Mouse (Mus musculus): Measurements from ENCODE around the gene Alkbh2. TPM values are rescaled to one million over a fixed set of nuclear protein-coding genes. Genes with fewer than 3 reads are reported as not detected.

Alkbh2 gene
- polyA plus RNA-seq, 1 experiment from 2014 or later = 11.8 TPM

- no peaks in the 10 kb centered on the region for H3K9me3 ChIP-seq
- H3K4me3 ChIP-seq = no peak overlapping the region
- WGBS = 89% methylated on average over 3 of the region's 3 CpGs
- H3K27me3 ChIP-seq = no peaks in the 10 kb centered on the region
- H3K27ac ChIP-seq = no peak overlapping the region
- H3K9ac ChIP-seq = no peak overlapping the region
- ATAC-seq (ENCODE audit: insufficient number of reproducible peaks, insufficient read depth, low FRiP score, low TSS enrichment, low read depth) = no peak
- H3K4me2 ChIP-seq = no peak overlapping the region
- H3K4me1 ChIP-seq = peaks cover 13% of the 10 kb centered on the region
- H3K36me3 ChIP-seq = peaks cover 47% of the 10 kb centered on the region
Measured at GRCm38 (mm10) chr5:114126008-114126407, 2.0 kb downstream of the Alkbh2 start.

DNA sequence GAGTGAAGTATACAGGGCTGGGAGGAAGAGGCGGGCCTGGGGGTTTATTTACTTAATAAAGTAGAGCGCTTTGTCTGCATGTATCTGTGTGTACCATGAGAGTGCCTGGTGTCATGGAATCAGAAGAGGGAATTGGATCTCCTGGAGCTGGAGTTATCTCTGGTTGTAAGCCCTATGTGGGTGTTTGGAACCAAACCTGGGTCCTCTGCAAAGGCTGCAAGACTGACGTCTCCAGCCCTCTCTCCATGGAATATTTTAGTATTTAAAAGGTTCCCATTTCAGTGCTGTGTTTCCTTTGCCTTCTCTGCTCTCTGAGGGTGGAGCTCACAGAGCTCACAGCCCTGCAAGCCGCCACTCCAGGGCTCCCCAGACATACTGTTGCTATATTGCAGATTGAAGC lies 8.2 kb downstream of the Alkbh2 start:
- Histone ChIP-seq H3K4me3 (no peak overlapping the region), H3K36me3 (peaks cover 93% of the 10 kb centered on the region), H3K9ac (no peak overlapping the region), H3K4me2 (no peak overlapping the region), H3K27me3 (no peaks in the 10 kb centered on the region), H3K9me3 (no peaks in the 10 kb centered on the region), H3K4me1 (no peaks in the 10 kb centered on the region), H3K27ac (no peak overlapping the region)
- WGBS = 84% methylated on average over 4 of the region's 4 CpGs
- ATAC-seq (ENCODE audit: insufficient number of reproducible peaks, insufficient read depth, low FRiP score, low TSS enrichment, low read depth) = no peak

DNA sequence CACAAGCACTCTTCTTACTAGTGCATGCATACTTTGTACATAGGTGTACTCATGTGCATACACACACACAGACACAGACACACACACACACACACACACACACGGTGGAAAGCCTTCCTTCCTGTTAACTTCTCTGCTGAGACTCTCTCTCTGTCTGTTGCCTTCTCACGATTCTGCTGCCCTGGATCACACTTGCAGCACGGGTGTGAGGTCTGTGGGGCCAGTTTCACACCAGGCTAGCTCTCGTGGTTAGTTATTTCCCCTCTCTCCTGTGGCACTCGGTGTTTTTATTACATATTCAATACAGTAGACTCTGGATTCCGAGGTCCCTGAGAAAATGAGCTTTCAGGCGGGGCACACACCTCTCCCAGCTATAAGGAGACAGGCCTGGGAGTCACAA lies 11.4 kb downstream of the Alkbh2 start:
- WGBS = 90% methylated on average over 7 of the region's 7 CpGs
- ATAC-seq (ENCODE audit: insufficient number of reproducible peaks, insufficient read depth, low FRiP score, low TSS enrichment, low read depth) = no peak
- H3K9me3 ChIP-seq = no peaks in the 10 kb centered on the region
- H3K9ac ChIP-seq = no peak overlapping the region
- H3K36me3 ChIP-seq = peaks cover 94% of the 10 kb centered on the region
- H3K4me3 ChIP-seq = no peak overlapping the region
- no peaks in the 10 kb centered on the region for H3K27me3 ChIP-seq
- no peak overlapping the region for H3K27ac ChIP-seq
- H3K4me2 ChIP-seq = no peak overlapping the region
- H3K4me1 ChIP-seq = no peaks in the 10 kb centered on the region

- Histone ChIP-seq H3K9ac (no peak overlapping the region), H3K27me3 (no peaks in the 10 kb centered on the region), H3K4me2 (no peak overlapping the region), H3K4me1 (no peaks in the 10 kb centered on the region), H3K36me3 (peaks cover 94% of the 10 kb centered on the region), H3K9me3 (no peaks in the 10 kb centered on the region), H3K4me3 (no peak overlapping the region), H3K27ac (no peak overlapping the region)
- ATAC-seq (ENCODE audit: insufficient number of reproducible peaks, insufficient read depth, low FRiP score, low TSS enrichment, low read depth) = no peak
- 80% methylated on average over 5 of the region's 5 CpGs for WGBS
Measured at GRCm38 (mm10) chr5:114115030-114115429, 13.0 kb downstream of the Alkbh2 start.

GRCm38 (mm10) chr5:114113334-114113733 lies 14.7 kb downstream of the Alkbh2 start:
- H3K4me2 ChIP-seq = no peak overlapping the region
- ATAC-seq (ENCODE audit: insufficient number of reproducible peaks, insufficient read depth, low FRiP score, low TSS enrichment, low read depth) = no peak
- H3K4me3 ChIP-seq = no peak overlapping the region
- H3K27me3 ChIP-seq = no peaks in the 10 kb centered on the region
- no peak overlapping the region for H3K27ac ChIP-seq
- no peaks in the 10 kb centered on the region for H3K4me1 ChIP-seq
- 83% methylated on average over 6 of the region's 6 CpGs for WGBS
- peaks cover 94% of the 10 kb centered on the region for H3K36me3 ChIP-seq
- H3K9ac ChIP-seq = no peak overlapping the region
- no peaks in the 10 kb centered on the region for H3K9me3 ChIP-seq

DNA sequence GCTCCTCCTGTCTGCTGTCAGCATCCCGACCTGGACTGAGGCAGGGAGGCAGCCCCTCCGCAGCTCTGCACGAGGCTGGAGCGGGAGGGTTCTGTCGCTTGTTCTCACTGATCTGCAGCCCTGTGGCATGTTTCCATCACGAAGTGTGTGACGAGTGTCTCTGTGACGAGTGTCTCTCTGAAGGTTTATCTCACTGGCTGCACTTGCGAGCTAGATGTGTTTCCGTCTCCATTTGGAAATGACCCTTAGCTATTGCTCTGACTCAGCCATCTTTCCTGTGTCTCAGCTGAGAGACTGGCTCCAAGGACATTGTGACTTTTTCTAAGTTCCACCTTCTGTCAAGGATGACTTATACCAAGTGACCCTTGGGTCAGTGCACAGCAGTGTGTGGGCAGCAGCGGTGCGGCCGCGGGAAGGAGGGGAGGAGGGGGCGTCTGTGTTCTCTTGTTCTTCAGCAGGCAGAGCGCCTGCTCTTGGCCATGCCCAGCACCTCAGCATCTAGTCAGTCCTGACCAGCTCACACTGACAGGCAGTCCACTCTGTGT lies 21.6 kb downstream of the Alkbh2 start:
- ATAC-seq (ENCODE audit: insufficient number of reproducible peaks, insufficient read depth, low FRiP score, low TSS enrichment, low read depth) = no peak
- Histone ChIP-seq H3K9me3 (no peaks in the 10 kb centered on the region), H3K27ac (no peak overlapping the region), H3K4me2 (no peak overlapping the region), H3K27me3 (no peaks in the 10 kb centered on the region), H3K4me1 (peaks cover 2% of the 10 kb centered on the region), H3K36me3 (peaks cover 90% of the 10 kb centered on the region), H3K9ac (no peak overlapping the region), H3K4me3 (no peak overlapping the region)
- WGBS = 93% methylated on average over 13 of the region's 16 CpGs

- H3K9me3 ChIP-seq = no peaks in the 10 kb centered on the region
- H3K9ac ChIP-seq = no peak overlapping the region
- no peak overlapping the region for H3K27ac ChIP-seq
- 76% methylated on average over 1 of the region's 1 CpGs for WGBS
- no peak overlapping the region for H3K4me3 ChIP-seq
- H3K27me3 ChIP-seq = no peaks in the 10 kb centered on the region
- no peak overlapping the region for H3K4me2 ChIP-seq
- H3K4me1 ChIP-seq = peaks cover 13% of the 10 kb centered on the region
- peaks cover 54% of the 10 kb centered on the region for H3K36me3 ChIP-seq
- ATAC-seq (ENCODE audit: insufficient number of reproducible peaks, insufficient read depth, low FRiP score, low TSS enrichment, low read depth) = no peak
Measured at GRCm38 (mm10) chr5:114102807-114103206, 25.2 kb downstream of the Alkbh2 start.

DNA sequence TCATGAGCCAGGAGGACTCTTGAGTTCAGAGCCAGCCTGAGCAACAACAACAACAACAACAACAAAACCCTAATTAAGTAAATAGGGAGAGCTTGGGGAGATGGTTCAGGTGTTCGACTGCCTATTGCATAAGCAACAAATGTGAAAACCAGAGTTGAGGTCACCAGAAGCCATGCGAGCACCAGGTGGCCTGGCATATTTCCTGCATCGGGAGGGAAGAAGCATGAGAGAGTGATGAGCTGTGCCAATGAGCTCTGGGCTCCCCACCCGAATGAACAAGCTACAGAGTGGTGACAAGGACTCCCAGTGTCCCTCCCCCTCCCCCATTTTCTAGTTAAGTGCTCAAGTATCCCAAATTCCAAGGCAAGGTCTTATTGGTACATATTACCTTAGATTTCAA lies 26.1 kb downstream of the Alkbh2 start:
- peaks cover 46% of the 10 kb centered on the region for H3K36me3 ChIP-seq
- peaks cover 13% of the 10 kb centered on the region for H3K4me1 ChIP-seq
- no peak overlapping the region for H3K4me3 ChIP-seq
- H3K27ac ChIP-seq = no peak overlapping the region
- ATAC-seq (ENCODE audit: insufficient number of reproducible peaks, insufficient read depth, low FRiP score, low TSS enrichment, low read depth) = no peak
- H3K4me2 ChIP-seq = no peak overlapping the region
- 84% methylated on average over 4 of the region's 4 CpGs for WGBS
- no peaks in the 10 kb centered on the region for H3K27me3 ChIP-seq
- H3K9ac ChIP-seq = no peak overlapping the region
- H3K9me3 ChIP-seq = no peaks in the 10 kb centered on the region

DNA sequence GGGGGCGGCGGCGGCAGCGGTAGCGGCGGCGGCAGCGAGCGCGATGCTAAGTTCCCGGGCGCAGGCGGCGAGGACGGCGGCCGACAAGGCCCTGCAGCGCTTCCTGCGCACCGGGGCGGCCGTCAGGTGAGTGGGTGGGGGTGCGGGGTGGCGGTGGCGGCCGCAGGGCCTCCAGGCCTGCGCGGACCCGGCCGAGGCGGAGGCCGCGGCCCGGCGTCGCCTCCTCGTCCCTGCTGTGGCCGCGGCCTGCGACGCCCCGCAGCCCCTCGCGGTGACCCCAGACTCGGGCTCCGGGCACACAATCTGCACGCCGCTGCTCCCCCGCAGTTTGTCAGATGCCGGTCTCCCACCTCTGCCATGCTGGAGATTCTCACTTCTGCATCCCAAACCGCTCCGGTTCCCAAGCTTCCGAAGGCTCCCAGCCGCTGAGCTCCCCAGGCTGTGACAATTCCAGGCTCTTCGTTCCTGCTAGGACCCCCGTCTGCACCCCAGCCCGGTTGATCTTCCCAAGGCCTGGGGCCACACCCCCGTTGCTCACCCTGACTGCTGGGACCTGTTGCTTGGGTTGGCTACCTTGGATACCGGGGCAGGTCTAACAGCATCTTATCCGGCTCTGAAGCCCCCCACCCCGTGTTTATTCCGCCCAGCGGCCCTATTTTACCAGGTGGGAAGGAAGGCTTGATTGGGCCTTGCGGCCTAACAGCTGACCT lies 27.5 kb downstream of the Alkbh2 start:
- Histone ChIP-seq H3K4me2 (peak overlapping the region; percentile 97), H3K27me3 (no peaks in the 10 kb centered on the region), H3K9ac (peak overlapping the region; percentile 96), H3K4me1 (peaks cover 13% of the 10 kb centered on the region), H3K4me3 (peak overlapping the region; percentile 97), H3K27ac (peak overlapping the region; percentile 18; the same call in 1 of the 2 replicates), H3K36me3 (peaks cover 33% of the 10 kb centered on the region), H3K9me3 (no peaks in the 10 kb centered on the region)
- ATAC-seq (ENCODE audit: insufficient number of reproducible peaks, insufficient read depth, low FRiP score, low TSS enrichment, low read depth) = no peak
- WGBS = 4% methylated on average over 50 of the region's 64 CpGs

GRCm38 (mm10) chr5:114099709-114100389 lies 28.2 kb downstream of the Alkbh2 start:
- Histone ChIP-seq H3K9ac (peak overlapping the region; percentile 96), H3K4me2 (peak overlapping the region; percentile 97), H3K27me3 (no peaks in the 10 kb centered on the region), H3K4me3 (peak overlapping the region; percentile 97), H3K36me3 (peaks cover 26% of the 10 kb centered on the region), H3K4me1 (peaks cover 13% of the 10 kb centered on the region), H3K9me3 (no peaks in the 10 kb centered on the region), H3K27ac (peak overlapping the region; percentile 18; the same call in 1 of the 2 replicates)
- 8% methylated on average over 37 of the region's 37 CpGs for WGBS
- ATAC-seq (ENCODE audit: insufficient number of reproducible peaks, insufficient read depth, low FRiP score, low TSS enrichment, low read depth) = peak; percentile 74

GRCm38 (mm10) chr5:114091057-114091807 lies 36.8 kb downstream of the Alkbh2 start, which contains the start of gene Svop:
TSS of gene Svop (minus strand) at chr5:114091570.
- Histone ChIP-seq H3K36me3 (no peaks in the 10 kb centered on the region), H3K4me1 (peaks cover 6% of the 10 kb centered on the region; the same call in 1 of the 2 replicates), H3K4me3 (peak within 1 kb of the TSS; percentile 33), H3K4me2 (peak within 1 kb of the TSS; percentile 62), H3K9me3 (no peaks in the 10 kb centered on the region), H3K27me3 (no peaks in the 10 kb centered on the region), H3K9ac (0 out of 2 replicates have a peak within 1 kb of the TSS, but pooled peaks have one; percentile 11), H3K27ac (no peak within 1 kb of the TSS)
- 2% methylated on average over 40 of the region's 40 CpGs for WGBS
- 0 out of 2 replicates have a peak, but pooled peaks have one; percentile 10 for ATAC-seq (ENCODE audit: insufficient number of reproducible peaks, insufficient read depth, low FRiP score, low TSS enrichment, low read depth)

All from embryonic facial prominence, embryonic 13.5 days (tissue).